Mouse (Mus musculus) testis, adult 2 months (tissue): ENCODE measurements at regions not wholly inside any gene's neighbourhood (a gene's known extent, or its start where the extent isn't known, plus 50 kb on each side); places are given as distances from the start of the nearest gene placed in this dataset.

Source experiments
- CTCF ChIP-seq: fragments of 200-500 bp; IDR thresholded peaks from 2 replicates; pipeline ENCODE4 v1.5.1; 2012; ENCODE audit warnings: low read depth, mild to moderate bottlenecking, inconsistent platforms, low read length, moderate library complexity; ENCODE audit not compliant: control insufficient read depth, insufficient read depth, insufficient replicate concordance
- POLR2A ChIP-seq: fragments of 200-500 bp; IDR thresholded peaks from 2 replicates; pipeline ENCODE4 v1.6.1; 2012; ENCODE audit warnings: low read depth, mild to moderate bottlenecking, inconsistent platforms, low read length, moderate library complexity; ENCODE audit not compliant: control insufficient read depth

DNA sequence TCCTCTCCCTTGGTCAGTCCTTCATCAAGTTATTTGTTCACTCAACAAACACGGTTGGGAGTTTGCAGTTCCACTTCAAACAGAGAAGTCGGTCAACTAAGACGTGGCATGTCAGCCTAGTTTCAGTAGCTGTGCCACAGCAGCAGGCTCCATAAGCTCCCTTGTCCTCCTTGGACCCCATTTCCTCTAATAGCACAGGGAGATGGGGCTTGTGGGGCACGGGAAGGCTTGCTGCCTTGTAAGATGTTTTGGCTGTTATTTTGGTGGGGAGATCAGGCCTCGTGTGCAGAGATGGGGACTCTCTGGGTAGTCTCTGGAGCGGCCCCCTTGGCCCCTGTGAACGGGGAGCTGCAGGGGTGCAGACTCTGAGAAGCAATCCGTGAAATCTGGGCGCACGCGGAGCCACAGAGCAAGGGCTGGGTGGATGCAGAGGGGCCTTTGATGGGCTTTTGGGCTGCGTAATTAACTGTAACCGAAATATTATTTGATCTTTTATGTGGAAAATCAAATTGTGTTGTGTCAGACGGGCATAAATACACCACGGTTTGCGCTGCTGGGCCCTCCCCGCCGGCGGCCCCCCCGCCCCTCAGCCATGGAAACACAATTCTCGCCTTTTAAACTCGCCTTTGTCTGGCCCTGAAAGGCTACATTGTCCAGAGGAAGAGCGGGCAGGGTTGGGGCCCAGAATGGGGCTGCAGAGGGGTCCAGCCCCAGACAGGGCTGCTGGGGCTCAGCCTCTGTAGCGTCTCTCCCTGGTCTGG, 137.6 kb downstream of the Mn1 start:
- TF ChIP-seq CTCF (no peak), POLR2A (no peak)
